Mouse (Mus musculus): ENCODE data around the gene Ddx39b.

- TF ChIP-seq JUND (conservative IDR thresholded peaks at IDR 0.05; ENCODE audit: low read depth, low read length) (no peak), MAZ (IDR thresholded peaks at IDR 0.05; ENCODE audit: low read depth, low read length) (no peak), ZKSCAN1 (IDR thresholded peaks at IDR 0.05; ENCODE audit: borderline replicate concordance, low read depth, low read length) (no peak), POLR2A (IDR thresholded peaks at IDR 0.05; ENCODE audit: low read depth, low read length) (peak; percentile 53; the same call in 1 of the 2 replicates), HCFC1 (IDR thresholded peaks at IDR 0.05; ENCODE audit: low read depth, low read length) (no peak), MYC (IDR thresholded peaks at IDR 0.05; ENCODE audit: low read depth, low read length) (no peak), CTCF (conservative IDR thresholded peaks at IDR 0.05 in 1 of 2, IDR thresholded peaks at IDR 0.05 in 1 of 2; ENCODE audit: low read depth in 2 of 2, low read length in 2 of 2) (no peak), ZNF384 (IDR thresholded peaks at IDR 0.05; ENCODE audit: low read depth, low read length) (no peak)
Observed at GRCm38 (mm10) chr17:35267399-35268086, 26.0 kb downstream of the Ddx39b start.

Measured in CH12.LX (cell line).